Comparison of ENCODE assay signal across 33 mouse cellular contexts in the genomic region with DNA sequence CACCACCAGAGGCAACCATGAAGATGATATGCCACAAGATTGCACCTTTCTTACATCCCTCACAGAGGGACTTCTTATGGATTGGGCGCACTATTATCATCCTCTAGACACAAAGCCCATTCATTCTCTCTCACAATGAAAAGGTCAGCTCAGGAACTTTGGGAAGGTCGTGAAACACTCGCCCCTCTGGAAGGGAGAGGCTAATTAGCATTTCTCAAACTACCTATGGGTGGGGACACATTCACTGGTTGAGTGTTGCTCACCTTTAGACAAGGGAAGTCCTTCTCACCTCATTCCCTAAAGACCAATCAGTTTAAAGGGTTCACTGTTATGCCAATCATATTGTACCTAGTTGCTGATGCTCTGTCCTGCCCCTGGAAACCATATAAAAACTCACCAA. TPM values are rescaled to one million over a fixed set of nuclear protein-coding genes. Genes with fewer than 3 reads are reported as not detected.
"Had no signal": no experiment of that assay in that cellular context is flagged by ENCODE, and none has a peak within 500 bp of the region (broad histone marks: within the 10 kb centered on the region; RNA-seq: fewer than 3 reads in every experiment).

No protein-coding gene starts in this region.

- H3K9me3 ChIP-seq: heart, embryonic 10.5 days; heart, embryonic 12.5 days; hindbrain, embryonic 10.5 days; hindbrain, embryonic 12.5 days; intestine, embryonic 15.5 days; limb, embryonic 10.5 days; limb, embryonic 12.5 days; liver, embryonic 13.5 days; liver, embryonic 15.5 days had no signal

- H3K4me3 ChIP-seq: gastrocnemius, adult 2 months; heart, embryonic 10.5 days; heart, embryonic 12.5 days; hindbrain, embryonic 10.5 days; hindbrain, embryonic 12.5 days; intestine, embryonic 15.5 days; layer of hippocampus, adult 2 months; left cerebral cortex, adult 2 months; limb, embryonic 10.5 days; limb, embryonic 12.5 days; liver, embryonic 13.5 days; liver, embryonic 15.5 days had no signal

- H3K27me3 ChIP-seq: heart, embryonic 12.5 days; hindbrain, embryonic 12.5 days; intestine, embryonic 15.5 days; limb, embryonic 12.5 days; liver, embryonic 13.5 days; liver, embryonic 15.5 days had no signal

- H3K4me1 ChIP-seq: heart, embryonic 10.5 days; heart, embryonic 12.5 days; hindbrain, embryonic 10.5 days; hindbrain, embryonic 12.5 days; intestine, embryonic 15.5 days; liver, embryonic 13.5 days; liver, embryonic 15.5 days had no signal

- DNase-seq: gastrocnemius, adult 2 months; gastrocnemius, postnatal 10 days; gastrocnemius, postnatal 25 days; heart, adult 18-20 months; heart, postnatal 10 days; heart, postnatal 4 days; kidney, adult 18-20 months; kidney, adult 8-10 months; kidney, postnatal 14 days; kidney, postnatal 4 days; liver; liver, embryonic 13.5 days; liver, postnatal 0 days had no signal

- H3K9ac ChIP-seq: heart, embryonic 12.5 days; hindbrain, embryonic 12.5 days; hindbrain, embryonic 14.5 days; intestine, embryonic 15.5 days; limb, embryonic 12.5 days; liver, embryonic 13.5 days; liver, embryonic 15.5 days; liver, postnatal 0 days had no signal

- H3K36me3 ChIP-seq: heart, embryonic 10.5 days; heart, embryonic 12.5 days; hindbrain, embryonic 10.5 days; hindbrain, embryonic 12.5 days; intestine, embryonic 15.5 days; limb, embryonic 10.5 days; limb, embryonic 12.5 days; liver, embryonic 13.5 days; liver, embryonic 15.5 days had no signal

- H3K4me2 ChIP-seq: heart, embryonic 12.5 days; hindbrain, embryonic 12.5 days; hindbrain, embryonic 14.5 days; intestine, embryonic 15.5 days; limb, embryonic 12.5 days; liver, embryonic 11.5 days; liver, embryonic 13.5 days; liver, embryonic 15.5 days had no signal

- ATAC-seq: hindbrain, embryonic 16.5 days; inflammation-experienced regulatory T-cells, adult 6 months; intestine, embryonic 15.5 days; intestine, postnatal 0 days; liver, postnatal 0 days had no signal

- H3K27ac ChIP-seq: gastrocnemius, adult 2 months; heart, embryonic 10.5 days; hindbrain, embryonic 10.5 days; hindbrain, embryonic 12.5 days; hindbrain, embryonic 14.5 days; intestine, embryonic 15.5 days; kidney, postnatal 0 days; layer of hippocampus, adult 2 months; left cerebral cortex, adult 2 months; liver, embryonic 13.5 days; liver, embryonic 15.5 days had no signal

RNA-seq across cellular contexts. Expression of a gene that starts 24.2 kb away (rescaled TPM):
- polyA plus RNA-seq: heart, embryonic 10.5 days; heart, embryonic 12.5 days; heart, embryonic 14.5 days; heart, embryonic 16.5 days; hindbrain, embryonic 10.5 days; hindbrain, embryonic 12.5 days; hindbrain, embryonic 14.5 days; hindbrain, embryonic 16.5 days; inflammation-experienced regulatory T-cells, adult 6 months; intestine, embryonic 15.5 days; intestine, postnatal 0 days; kidney, embryonic 14.5 days; kidney, postnatal 0 days; limb, embryonic 10.5 days; limb, embryonic 12.5 days; limb, embryonic 14.5 days; liver, embryonic 11.5 days; liver, embryonic 13.5 days; liver, embryonic 15.5 days; liver, postnatal 0 days had no signal
